ENCODE assay signal across 26 mouse cellular contexts in the genomic region with DNA sequence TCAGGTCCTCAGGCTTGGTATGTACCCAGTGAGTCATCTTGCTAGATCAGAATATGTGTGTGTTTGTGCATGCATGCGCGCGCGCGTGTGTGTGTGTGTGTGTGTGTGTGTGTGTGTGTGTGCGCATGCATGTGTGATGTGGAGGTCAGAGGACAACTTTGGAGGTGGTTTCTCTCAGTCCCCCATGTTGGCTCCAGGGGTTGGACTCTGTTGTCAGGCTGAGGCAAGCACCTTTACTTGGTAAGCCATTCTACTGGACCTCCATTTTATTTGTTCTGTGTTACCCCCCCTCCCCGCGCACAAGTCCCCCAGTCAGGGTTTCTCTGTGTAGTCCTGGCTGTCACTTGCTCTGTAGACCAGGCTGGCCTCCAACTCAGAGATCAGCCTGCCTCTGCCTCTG. TPM values are rescaled to one million over a fixed set of nuclear protein-coding genes. Genes with fewer than 3 reads are reported as not detected.
DNase-seq lines count a peak whose midpoint lies in the region; ATAC-seq and TF ChIP-seq lines count a peak whose summit lies in the region.
"Had no signal": no experiment of that assay in that cellular context is flagged by ENCODE, and none has a peak within 500 bp of the region (broad histone marks: within the 10 kb centered on the region; RNA-seq: fewer than 3 reads in every experiment).

No protein-coding gene starts in this region.

- H3K9me3 ChIP-seq in midbrain, embryonic 11.5 days (ENCODE audit: control insufficient read depth, low read length) = no peaks in the 10 kb centered on the region
- H3K9me3 ChIP-seq in midbrain, embryonic 10.5 days (replicated peaks) = no peaks in the 10 kb centered on the region
- no peaks in the 10 kb centered on the region for H3K9me3 ChIP-seq in ES-Bruce4 (replicated peaks; ENCODE audit: control insufficient read depth, insufficient read depth, low read length, poor library complexity, severe bottlenecking)
- no peaks in the 10 kb centered on the region for H3K9me3 ChIP-seq in forebrain, embryonic 13.5 days (replicated peaks)
- H3K9me3 ChIP-seq: embryonic facial prominence, embryonic 10.5 days; embryonic facial prominence, embryonic 12.5 days; G1E had no signal

- no peaks in the 10 kb centered on the region for H3K27me3 ChIP-seq in midbrain, embryonic 11.5 days (ENCODE audit: control insufficient read depth, insufficient read depth, low read length)
- no peaks in the 10 kb centered on the region for H3K27me3 ChIP-seq in midbrain, embryonic 10.5 days (ENCODE audit: low read depth, poor library complexity, severe bottlenecking)
- H3K27me3 ChIP-seq in ES-Bruce4 (ENCODE audit: control insufficient read depth, insufficient read depth, low read length, poor library complexity, severe bottlenecking) = no peaks in the 10 kb centered on the region
- H3K27me3 ChIP-seq in forebrain, embryonic 13.5 days = no peaks in the 10 kb centered on the region
- H3K27me3 ChIP-seq: embryonic facial prominence, embryonic 12.5 days; Patski had no signal

- H3K4me2 ChIP-seq in midbrain, embryonic 11.5 days = no peak overlapping the region
- no peak overlapping the region for H3K4me2 ChIP-seq in forebrain, embryonic 13.5 days
- H3K4me2 ChIP-seq: embryonic facial prominence, embryonic 12.5 days had no signal

- intact Hi-C loops in left cerebral cortex, adult 2 months (cut with DNase I) = no loop called here

- over 99% methylated on average over 8 of the region's 8 CpGs for WGBS in midbrain, embryonic 11.5 days
- WGBS in midbrain, embryonic 10.5 days = 99% methylated on average over 8 of the region's 8 CpGs
- WGBS in forebrain, embryonic 13.5 days = 98% methylated on average over 8 of the region's 8 CpGs

- peak; percentile 57 for DNase-seq in midbrain, embryonic 11.5 days (ENCODE audit: low spot score, missing footprints)
- DNase-seq in midbrain, embryonic 10.5 days (ENCODE audit: low spot score) = no peak
- no peak for DNase-seq in left cerebral cortex, adult 2 months (ENCODE audit: extremely low spot score in 1 of 2, low spot score in 2 of 2)
- DNase-seq: cerebellum, adult 11-12 months; cerebellum, adult 2 months; cerebellum, adult 9-10 months; cerebellum, postnatal 10 days; cerebellum, postnatal 25 days had no signal

- H3K9ac ChIP-seq in midbrain, embryonic 11.5 days (ENCODE audit: low read length) = no peak overlapping the region
- 0 out of 2 replicates have a peak overlapping the region, but pooled peaks have one; percentile 1 for H3K9ac ChIP-seq in ES-Bruce4 (ENCODE audit: low read depth, poor library complexity, severe bottlenecking)
- H3K9ac ChIP-seq in forebrain, embryonic 13.5 days = no peak overlapping the region
- H3K9ac ChIP-seq: embryonic facial prominence, embryonic 12.5 days had no signal

- H3K4me1 ChIP-seq in midbrain, embryonic 11.5 days (ENCODE audit: control insufficient read depth, insufficient read depth, low read length) = no peaks in the 10 kb centered on the region
- no peaks in the 10 kb centered on the region for H3K4me1 ChIP-seq in midbrain, embryonic 10.5 days
- H3K4me1 ChIP-seq in ES-Bruce4 (ENCODE audit: control insufficient read depth, insufficient read depth, low read length) = peaks cover 2% of the 10 kb centered on the region
- no peaks in the 10 kb centered on the region for H3K4me1 ChIP-seq in forebrain, embryonic 13.5 days
- H3K4me1 ChIP-seq: embryonic facial prominence, embryonic 10.5 days; embryonic facial prominence, embryonic 12.5 days had no signal

- no peak for ATAC-seq in midbrain, embryonic 11.5 days (ENCODE audit: low FRiP score)
- no peak for ATAC-seq in forebrain, embryonic 13.5 days
- ATAC-seq: activated CD4-positive, CD25-positive, alpha-beta regulatory T cell, adult 4 months; forebrain, embryonic 14.5 days; forebrain, embryonic 16.5 days; Patski had no signal

- TF ChIP-seq CTCF in ES-Bruce4 (IDR thresholded peaks at IDR 0.05; ENCODE audit: low read depth, low read length) = no peak
- TF ChIP-seq CTCF in left cerebral cortex, adult 2 months (IDR thresholded peaks at IDR 0.05) = no peak

- no peaks in the 10 kb centered on the region for H3K36me3 ChIP-seq in midbrain, embryonic 11.5 days (ENCODE audit: control insufficient read depth, insufficient read depth, low read length)
- no peaks in the 10 kb centered on the region for H3K36me3 ChIP-seq in midbrain, embryonic 10.5 days
- H3K36me3 ChIP-seq in ES-Bruce4 (ENCODE audit: control insufficient read depth, insufficient read depth, low read length, poor library complexity, severe bottlenecking) = no peaks in the 10 kb centered on the region
- H3K36me3 ChIP-seq in forebrain, embryonic 13.5 days (ENCODE audit: poor library complexity, severe bottlenecking) = no peaks in the 10 kb centered on the region
- H3K36me3 ChIP-seq: embryonic facial prominence, embryonic 10.5 days; embryonic facial prominence, embryonic 12.5 days; G1E had no signal

- no peak overlapping the region for H3K4me3 ChIP-seq in midbrain, embryonic 11.5 days (ENCODE audit: low read depth, low read length)
- H3K4me3 ChIP-seq in midbrain, embryonic 10.5 days = no peak overlapping the region
- peak overlapping the region; percentile 62 for H3K4me3 ChIP-seq in ES-Bruce4 (ENCODE audit: low read depth, low read length)
- no peak overlapping the region for H3K4me3 ChIP-seq in forebrain, embryonic 13.5 days
- no peak overlapping the region for H3K4me3 ChIP-seq in left cerebral cortex, adult 2 months
- H3K4me3 ChIP-seq: embryonic facial prominence, embryonic 10.5 days; embryonic facial prominence, embryonic 12.5 days had no signal

- TF ChIP-seq EP300 in ES-Bruce4 (IDR thresholded peaks at IDR 0.05; ENCODE audit: insufficient read depth, low read depth, low read length) = no peak

- TF ChIP-seq POLR2A in ES-Bruce4 (IDR thresholded peaks at IDR 0.05; ENCODE audit: insufficient read depth, low read length) = no peak

- H3K27ac ChIP-seq in midbrain, embryonic 11.5 days (ENCODE audit: low read depth, low read length) = no peak overlapping the region
- H3K27ac ChIP-seq in midbrain, embryonic 10.5 days (replicated peaks) = no peak overlapping the region
- H3K27ac ChIP-seq in ES-Bruce4 (ENCODE audit: insufficient read depth, low read length) = peak overlapping the region; percentile 88
- no peak overlapping the region for H3K27ac ChIP-seq in forebrain, embryonic 13.5 days
- no peak overlapping the region for H3K27ac ChIP-seq in left cerebral cortex, adult 2 months
- H3K27ac ChIP-seq: embryonic facial prominence, embryonic 10.5 days; embryonic facial prominence, embryonic 12.5 days had no signal

RNA-seq across cellular contexts. Expression of gene Lrrc2, which starts 10.0 kb away (rescaled TPM):
- polyA plus RNA-seq in midbrain, embryonic 11.5 days (2014; fragmentation: Nextera tagmentation; extraction: Ambion mirVana) = 0.04 TPM in 1 of 2 replicates, not detected in the other
- polyA plus RNA-seq in midbrain, embryonic 10.5 days (2016; fragmentation: Nextera tagmentation; extraction: Ambion mirVana) = 0.09 and 0.35 TPM in 2 replicates
- 5.8 and 11.9 TPM in 2 replicates for polyA plus RNA-seq in ES-Bruce4 (2011; ENCODE audit: insufficient read depth, insufficient read length, low read depth, missing spikeins)
- 0.13 and 0.34 TPM in 2 replicates for polyA plus RNA-seq in forebrain, embryonic 13.5 days (2015; fragmentation: Nextera tagmentation; extraction: Ambion mirVana)
- total RNA-seq in left cerebral cortex, adult 2 months (2021) = 1 to 10 TPM in 1 of 2 experiments, under 1 TPM in 1; 0.84 to 2.1 TPM
- polyA plus RNA-seq: G1E, Patski had no signal

RNA-seq across cellular contexts. Expression of gene Tdgf1, which starts 15.4 kb away (rescaled TPM):
- not detected in 2 replicates for polyA plus RNA-seq in midbrain, embryonic 11.5 days (2014; fragmentation: Nextera tagmentation; extraction: Ambion mirVana)
- 0.11 TPM in 1 of 2 replicates, not detected in the other for polyA plus RNA-seq in midbrain, embryonic 10.5 days (2016; fragmentation: Nextera tagmentation; extraction: Ambion mirVana)
- polyA plus RNA-seq in ES-Bruce4 (2011; ENCODE audit: insufficient read depth, insufficient read length, low read depth, missing spikeins) = 462 and 483 TPM in 2 replicates
- not detected in 2 replicates for polyA plus RNA-seq in forebrain, embryonic 13.5 days (2015; fragmentation: Nextera tagmentation; extraction: Ambion mirVana)
- total RNA-seq in left cerebral cortex, adult 2 months (2021) = under 1 TPM; 0.16 to 0.32 TPM
- total RNA-seq: adrenal gland, adult 18-20 months; adrenal gland, postnatal 14 days; adrenal gland, postnatal 36 days had no signal
- polyA plus RNA-seq: C2C12; embryonic facial prominence, embryonic 10.5 days; embryonic facial prominence, embryonic 12.5 days; forebrain, embryonic 11.5 days; forebrain, embryonic 14.5 days; forebrain, embryonic 16.5 days; G1E; Patski had no signal

RNA-seq across cellular contexts. Expression of gene Rtp3, which starts 29.0 kb away (rescaled TPM):
- 0.11 TPM in 2 replicates for polyA plus RNA-seq in midbrain, embryonic 11.5 days (2014; fragmentation: Nextera tagmentation; extraction: Ambion mirVana)
- 0.09 TPM in 1 of 2 replicates, not detected in the other for polyA plus RNA-seq in midbrain, embryonic 10.5 days (2016; fragmentation: Nextera tagmentation; extraction: Ambion mirVana)
- not detected in 2 replicates for polyA plus RNA-seq in ES-Bruce4 (2011; ENCODE audit: insufficient read depth, insufficient read length, low read depth, missing spikeins)
- not detected in 2 replicates for polyA plus RNA-seq in forebrain, embryonic 13.5 days (2015; fragmentation: Nextera tagmentation; extraction: Ambion mirVana)
- total RNA-seq in left cerebral cortex, adult 2 months (2021) = under 1 TPM; 0.19 to 0.48 TPM
- polyA plus RNA-seq: activated CD4-positive, CD25-positive, alpha-beta regulatory T cell, adult 4 months; C2C12; embryonic facial prominence, embryonic 12.5 days; forebrain, embryonic 11.5 days; forebrain, embryonic 14.5 days; forebrain, embryonic 16.5 days; G1E had no signal

RNA-seq across cellular contexts. Expression of gene Fam240a, which starts 44.7 kb away (rescaled TPM):
- polyA plus RNA-seq in midbrain, embryonic 11.5 days (2014; fragmentation: Nextera tagmentation; extraction: Ambion mirVana) = not detected in 2 replicates
- polyA plus RNA-seq in midbrain, embryonic 10.5 days (2016; fragmentation: Nextera tagmentation; extraction: Ambion mirVana) = not detected in 2 replicates
- not detected in 2 replicates for polyA plus RNA-seq in ES-Bruce4 (2011; ENCODE audit: insufficient read depth, insufficient read length, low read depth, missing spikeins)
- not detected in 2 replicates for polyA plus RNA-seq in forebrain, embryonic 13.5 days (2015; fragmentation: Nextera tagmentation; extraction: Ambion mirVana)
- not detected for total RNA-seq in left cerebral cortex, adult 2 months (2021)
- total RNA-seq: adrenal gland, adult 18-20 months; adrenal gland, adult 8-10 months; adrenal gland, postnatal 14 days; adrenal gland, postnatal 36 days; G1E had no signal
- polyA plus RNA-seq: C2C12; cerebellum, adult 2 months; cortical plate, adult 2 months; embryonic facial prominence, embryonic 10.5 days; embryonic facial prominence, embryonic 12.5 days; embryonic facial prominence, embryonic 14.5 days; forebrain, embryonic 11.5 days; forebrain, embryonic 14.5 days; forebrain, embryonic 16.5 days; frontal cortex, adult 2 months; G1E; Patski had no signal

RNA-seq across cellular contexts. Expression of gene Ltf, which starts 57.7 kb away (rescaled TPM):
- 0.27 and 0.44 TPM in 2 replicates for polyA plus RNA-seq in midbrain, embryonic 11.5 days (2014; fragmentation: Nextera tagmentation; extraction: Ambion mirVana)
- 0.29 TPM in 1 of 2 replicates, not detected in the other for polyA plus RNA-seq in midbrain, embryonic 10.5 days (2016; fragmentation: Nextera tagmentation; extraction: Ambion mirVana)
- not detected in 2 replicates for polyA plus RNA-seq in ES-Bruce4 (2011; ENCODE audit: insufficient read depth, insufficient read length, low read depth, missing spikeins)
- 0.81 TPM in 1 of 2 replicates, not detected in the other for polyA plus RNA-seq in forebrain, embryonic 13.5 days (2015; fragmentation: Nextera tagmentation; extraction: Ambion mirVana)
- 1 to 10 TPM in 1 of 2 experiments, not detected in 1; 1.1 TPM for total RNA-seq in left cerebral cortex, adult 2 months (2021)
- polyA plus RNA-seq: activated CD4-positive, CD25-positive, alpha-beta regulatory T cell, adult 4 months; C2C12; cortical plate, adult 2 months; embryonic facial prominence, embryonic 10.5 days; G1E had no signal

Comparison
In these comparisons a context has a peak if more than half of its experiments do, and no peak if none do; other contexts are left out.
1. RNA of gene Tdgf1, which starts 15.4 kb away (polyA plus RNA-seq): 462 to 483 TPM in ES-Bruce4; 0.11 TPM in midbrain, embryonic 10.5 days, not detected in forebrain, embryonic 13.5 days and not detected in midbrain, embryonic 11.5 days; every median in the first group is over 100 times any median in the second.